Mouse (Mus musculus): ENCODE results near the gene Nrap. TPM values are rescaled to one million over a fixed set of nuclear protein-coding genes. Genes with fewer than 3 reads are reported as not detected.

Nrap gene
- polyA plus RNA-seq, 1 experiment from 2014 or later: 0.07 TPM

DNA sequence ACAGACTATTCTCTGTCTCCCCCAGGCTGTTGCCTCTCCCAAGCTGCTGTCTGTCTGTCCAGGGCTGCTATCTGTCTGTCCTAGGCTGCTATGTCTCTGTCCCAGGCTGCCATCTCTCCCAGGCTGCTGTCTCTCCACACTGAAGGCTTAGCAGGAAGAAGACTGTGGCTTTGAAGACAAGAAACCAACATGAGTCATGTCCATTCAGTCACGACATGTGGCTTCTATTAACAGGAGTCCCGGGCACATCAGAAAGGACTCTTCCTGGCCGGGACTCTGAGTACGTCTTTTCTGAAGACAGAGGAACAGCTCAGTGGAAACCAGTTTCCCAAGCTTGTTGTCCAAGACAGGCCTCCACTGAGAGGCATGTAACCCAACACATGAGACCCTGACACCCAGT is 104.6 kb downstream of the Nrap start:
- Histone ChIP-seq H3K4me1 (peaks cover 13% of the 10 kb centered on the region), H3K27ac (replicated peaks) (no peak overlapping the region), H3K9me3 (no peaks in the 10 kb centered on the region), H3K4me3 (no peak overlapping the region), H3K27me3 (replicated peaks; ENCODE audit: low read depth, poor library complexity, severe bottlenecking) (0 out of 2 replicates have a peak, but pooled peaks cover 4% of the 10 kb centered on the region), H3K36me3 (replicated peaks) (no peaks in the 10 kb centered on the region)
- whole genome bisulfite sequencing: 25% methylated on average over 4 of the region's 4 CpGs
- DNase-seq (ENCODE audit: low spot score): no peak

DNA sequence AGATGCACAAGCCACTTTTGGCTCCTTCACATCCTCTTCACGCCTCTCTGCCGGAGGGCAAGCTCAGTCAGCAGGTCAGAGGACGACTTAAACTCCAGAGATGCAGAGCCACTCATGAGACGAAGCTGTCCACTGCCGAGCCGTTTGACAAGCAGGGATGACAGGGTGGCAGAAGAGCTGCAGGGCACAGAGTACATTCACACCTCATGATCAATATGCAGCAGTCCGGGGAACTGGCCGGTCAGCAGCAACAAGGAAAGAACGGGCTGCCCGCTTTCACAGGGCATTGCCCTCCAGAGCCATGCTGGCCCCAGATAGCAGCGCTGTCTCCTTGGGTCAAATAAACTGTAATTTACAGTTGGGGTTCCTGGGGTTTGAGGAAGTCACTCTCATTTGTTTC is 111.5 kb downstream of the Nrap start:
- DNase-seq (ENCODE audit: low spot score): no peak
- Histone ChIP-seq H3K27me3 (replicated peaks; ENCODE audit: low read depth, poor library complexity, severe bottlenecking) (peaks cover 10% of the 10 kb centered on the region; the same call in 1 of the 2 replicates), H3K4me3 (no peak overlapping the region), H3K9me3 (no peaks in the 10 kb centered on the region), H3K4me1 (peaks cover 3% of the 10 kb centered on the region; the same call in 1 of the 2 replicates), H3K36me3 (replicated peaks) (no peaks in the 10 kb centered on the region), H3K27ac (replicated peaks) (no peak overlapping the region)
- 83% methylated on average over 11 of the region's 11 CpGs for WGBS

DNA sequence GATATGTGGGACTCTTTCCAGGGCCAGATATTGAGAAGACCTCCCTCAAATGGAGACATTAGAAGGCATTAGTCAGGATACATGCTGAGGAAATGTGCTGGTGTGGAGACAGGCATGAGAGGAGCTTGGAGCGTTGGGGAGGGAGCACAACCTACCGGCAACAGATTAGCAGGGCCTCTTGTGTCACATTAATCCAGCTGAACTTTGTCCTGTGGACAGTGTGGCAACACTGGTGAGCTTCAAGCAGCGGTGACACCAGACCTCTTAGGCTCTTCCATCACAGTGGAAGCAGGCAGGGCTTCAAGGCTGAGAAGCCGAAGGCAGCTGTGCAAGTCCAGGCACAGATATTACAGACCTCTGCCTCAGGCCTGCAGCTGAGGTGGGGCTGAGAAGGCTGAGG is 111.9 kb downstream of the Nrap start:
- H3K27me3 ChIP-seq (replicated peaks; ENCODE audit: low read depth, poor library complexity, severe bottlenecking): peaks cover 10% of the 10 kb centered on the region; the same call in 1 of the 2 replicates
- no peak overlapping the region for H3K27ac ChIP-seq (replicated peaks)
- DNase-seq (ENCODE audit: low spot score): no peak
- H3K4me1 ChIP-seq: peaks cover 6% of the 10 kb centered on the region
- H3K36me3 ChIP-seq (replicated peaks): no peaks in the 10 kb centered on the region
- H3K4me3 ChIP-seq: no peak overlapping the region
- no peaks in the 10 kb centered on the region for H3K9me3 ChIP-seq
- WGBS: 85% methylated on average over 4 of the region's 4 CpGs

DNA sequence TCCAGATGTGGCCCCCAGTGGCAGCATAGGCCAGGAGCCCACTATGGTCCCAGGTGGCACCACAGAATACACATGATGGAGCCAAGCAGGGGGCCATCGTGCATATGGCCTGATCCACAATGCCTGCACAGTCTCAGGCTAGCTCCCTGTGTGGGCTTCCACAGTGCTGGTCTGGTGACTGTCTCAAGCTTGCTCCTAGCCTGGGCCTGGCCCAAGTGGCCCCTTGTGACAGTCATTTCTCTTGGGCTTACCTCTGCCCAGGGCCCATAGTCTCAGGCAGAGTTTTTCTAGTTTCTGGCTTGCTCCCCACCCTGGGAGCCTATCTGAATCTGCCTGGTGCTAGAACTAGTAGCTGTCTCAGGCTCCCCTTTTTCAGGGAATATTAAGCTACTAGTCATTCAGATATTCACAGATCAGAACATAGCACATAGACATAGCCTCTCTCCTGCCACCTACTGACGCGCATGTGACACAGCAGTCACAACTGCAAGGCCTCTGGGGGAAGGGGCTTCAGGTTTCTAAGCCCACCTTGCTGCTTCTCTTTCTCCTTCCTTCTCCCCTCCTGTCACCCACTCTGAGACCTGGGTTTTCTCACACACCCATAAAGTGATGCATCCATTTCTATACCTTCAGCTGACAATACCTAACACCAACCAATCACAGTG is 112.6 kb downstream of the Nrap start:
- WGBS: 49% methylated on average over 3 of the region's 3 CpGs
- H3K27ac ChIP-seq (replicated peaks): no peak overlapping the region
- H3K4me1 ChIP-seq: peaks cover 8% of the 10 kb centered on the region
- H3K36me3 ChIP-seq (replicated peaks): no peaks in the 10 kb centered on the region
- DNase-seq (ENCODE audit: low spot score): no peak
- no peaks in the 10 kb centered on the region for H3K9me3 ChIP-seq
- H3K27me3 ChIP-seq (replicated peaks; ENCODE audit: low read depth, poor library complexity, severe bottlenecking): peaks cover 10% of the 10 kb centered on the region; the same call in 1 of the 2 replicates
- no peak overlapping the region for H3K4me3 ChIP-seq

DNA sequence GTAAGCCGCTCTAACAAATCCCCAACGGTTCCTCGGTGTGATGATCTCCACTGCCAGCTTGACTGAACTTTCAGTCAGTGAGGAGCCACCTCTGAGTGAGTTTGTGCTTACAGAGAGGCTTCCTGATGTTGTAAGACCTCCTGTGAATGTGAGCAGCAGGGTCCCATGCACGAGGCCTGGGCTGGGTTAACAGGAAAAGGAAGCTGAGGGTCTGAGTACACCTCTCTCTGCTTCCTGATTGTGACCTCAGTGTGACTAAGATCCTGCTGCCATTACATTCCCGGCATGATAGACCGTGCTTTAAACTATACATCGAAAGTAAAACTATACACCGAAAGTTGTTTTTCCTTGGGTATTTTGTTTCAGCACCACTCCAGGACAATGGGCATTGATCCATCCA is 117.8 kb downstream of the Nrap start:
- Histone ChIP-seq H3K27ac (replicated peaks) (no peak overlapping the region), H3K27me3 (replicated peaks; ENCODE audit: low read depth, poor library complexity, severe bottlenecking) (peaks cover 9% of the 10 kb centered on the region; the same call in 1 of the 2 replicates), H3K4me3 (no peak overlapping the region), H3K36me3 (replicated peaks) (no peaks in the 10 kb centered on the region), H3K4me1 (peaks cover 14% of the 10 kb centered on the region), H3K9me3 (no peaks in the 10 kb centered on the region)
- 86% methylated on average over 8 of the region's 8 CpGs for whole genome bisulfite sequencing
- no peak for DNase-seq (ENCODE audit: low spot score)

Other genes starting within 250 kb of the Nrap start
- gene Habp2, start 102.9 kb downstream of the Nrap start, polyA plus RNA-seq (2016; fragmentation: Nextera tagmentation; extraction: Ambion mirVana): not detected in 2 replicates
- gene Casp7, start 7.1 kb upstream of the Nrap start, polyA plus RNA-seq (2016; fragmentation: Nextera tagmentation; extraction: Ambion mirVana): 15.9 and 17.8 TPM in 2 replicates
- 0.21 TPM in 1 of 2 replicates, not detected in the other for gene Plekhs1, start 71.6 kb upstream of the Nrap start, polyA plus RNA-seq (2016; fragmentation: Nextera tagmentation; extraction: Ambion mirVana)
- 19.0 and 23.1 TPM in 2 replicates for gene Dclre1a, start 158.2 kb upstream of the Nrap start, polyA plus RNA-seq (2016; fragmentation: Nextera tagmentation; extraction: Ambion mirVana)
- 17.2 and 17.5 TPM in 2 replicates for gene Nhlrc2, start 158.2 kb upstream of the Nrap start, polyA plus RNA-seq (2016; fragmentation: Nextera tagmentation; extraction: Ambion mirVana)